Mouse (Mus musculus) gastrocnemius, adult 18-20 months (tissue): ENCODE results near the gene Atf5. TPM values are rescaled to one million over a fixed set of nuclear protein-coding genes. Genes with fewer than 3 reads are reported as not detected.
A peak's percentile ranks its signal among the peaks of the same experiment; 100 is the strongest.

Experiments used
- DNase-seq: peaks from one replicate; pipeline ENCODE4 v3.0.0; 2021; ENCODE audit warnings: low spot score
- total RNA-seq, 2 experiments: library from RNA; stranded (reverse); gene quantifications; 2 replicates each; pipeline ENCODE4 v1.2.3; 2021

Gene Atf5
- total RNA-seq, 2 experiments from 2014 or later = 62.4 to 99.0 TPM

DNA sequence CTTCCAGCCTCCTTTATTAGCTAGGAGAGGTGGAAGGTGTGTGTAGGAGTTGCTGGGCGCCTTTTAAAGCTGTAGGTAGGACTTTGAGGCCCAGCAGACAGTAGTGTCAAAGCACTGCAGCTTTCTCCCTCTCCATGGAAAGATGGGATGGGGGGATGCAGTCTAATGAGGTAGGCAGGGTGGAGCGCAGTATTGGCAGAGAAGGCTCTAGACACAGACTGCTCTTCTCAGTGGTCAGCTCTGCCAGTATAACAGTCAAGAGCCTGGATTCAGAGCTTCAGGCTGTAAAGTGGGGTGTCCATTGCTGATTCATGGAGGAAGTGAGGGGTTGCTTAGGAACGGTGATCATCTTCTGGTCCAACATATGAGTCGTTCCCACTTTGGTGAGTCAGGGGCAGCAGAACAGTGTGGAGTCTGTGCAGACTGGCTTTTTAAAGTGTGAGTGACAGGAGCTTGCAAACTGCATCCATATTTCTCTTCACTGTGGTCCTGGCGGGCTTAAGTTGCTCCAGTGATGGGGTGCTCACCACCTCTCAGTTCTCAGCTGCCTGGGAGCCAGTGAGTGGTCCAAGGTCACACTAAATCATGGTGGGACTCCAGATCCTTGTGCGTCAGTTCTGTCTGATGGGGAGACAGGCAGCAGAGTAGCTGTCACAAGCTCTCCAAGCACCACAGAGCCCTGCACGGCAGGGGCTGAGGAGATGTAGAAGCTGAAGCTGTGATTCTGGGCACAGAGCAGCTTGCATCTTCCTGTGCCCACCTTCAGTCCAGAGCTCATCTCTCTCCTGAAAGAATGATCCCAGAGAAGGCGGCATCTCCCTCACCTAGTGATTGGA lies 34.5 kb upstream of the Atf5 start:
- DNase-seq = no peak

DNA sequence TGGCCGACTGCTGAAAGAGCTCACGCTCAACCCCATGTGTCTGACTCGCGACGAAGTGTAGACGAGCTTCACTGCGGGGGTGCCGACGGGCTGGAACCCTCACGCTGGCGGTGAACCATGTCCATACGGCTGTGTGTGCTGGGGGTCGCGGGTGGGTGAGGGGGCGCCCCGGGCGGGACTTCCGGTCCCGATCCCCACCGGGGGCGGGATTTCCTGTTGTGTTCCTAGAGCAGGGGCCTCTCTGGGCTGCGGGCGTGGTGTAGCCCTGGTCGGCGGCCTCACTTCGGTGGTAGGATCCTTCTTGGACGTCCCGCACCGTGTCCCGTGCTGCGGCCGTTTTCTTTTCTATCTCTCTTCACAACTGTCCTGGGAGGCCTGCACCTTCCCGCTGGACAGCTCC lies 33.7 kb upstream of the Atf5 start:
- peak; percentile 69 for DNase-seq

DNA sequence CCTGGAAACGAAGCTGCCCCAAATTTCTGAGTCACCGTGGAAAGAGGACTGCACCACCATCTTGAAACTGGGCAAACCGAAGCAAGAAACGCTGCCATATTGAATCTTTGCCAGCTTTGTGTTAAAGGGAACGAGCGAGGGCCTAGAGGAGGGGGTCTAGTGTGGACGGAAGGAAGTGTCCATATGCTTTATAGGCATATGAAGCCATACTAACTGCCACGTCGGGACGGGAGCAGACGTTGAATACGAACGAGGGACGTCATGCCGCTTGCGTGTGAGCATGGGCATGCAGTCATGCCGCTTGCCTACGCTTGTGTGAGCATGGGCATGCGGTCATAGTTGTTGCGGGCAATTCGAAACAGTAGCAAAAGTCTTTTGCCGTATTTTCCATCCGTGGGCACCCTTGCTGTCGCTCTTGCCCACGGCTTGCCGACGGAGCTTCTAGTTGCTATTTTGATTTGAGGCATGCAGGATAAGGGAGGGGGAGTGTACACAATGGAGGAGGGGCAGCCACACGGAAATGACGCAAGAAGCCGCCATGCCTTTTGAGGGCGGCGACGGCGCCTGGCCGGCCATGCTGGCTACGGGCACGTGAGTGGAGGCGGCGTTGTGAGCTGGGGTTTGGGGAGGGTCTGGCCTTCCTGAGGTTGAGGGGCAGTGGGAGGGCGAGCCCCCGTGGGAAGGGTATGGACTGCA lies 33.1 kb upstream of the Atf5 start:
- DNase-seq = peak; percentile 92

DNA sequence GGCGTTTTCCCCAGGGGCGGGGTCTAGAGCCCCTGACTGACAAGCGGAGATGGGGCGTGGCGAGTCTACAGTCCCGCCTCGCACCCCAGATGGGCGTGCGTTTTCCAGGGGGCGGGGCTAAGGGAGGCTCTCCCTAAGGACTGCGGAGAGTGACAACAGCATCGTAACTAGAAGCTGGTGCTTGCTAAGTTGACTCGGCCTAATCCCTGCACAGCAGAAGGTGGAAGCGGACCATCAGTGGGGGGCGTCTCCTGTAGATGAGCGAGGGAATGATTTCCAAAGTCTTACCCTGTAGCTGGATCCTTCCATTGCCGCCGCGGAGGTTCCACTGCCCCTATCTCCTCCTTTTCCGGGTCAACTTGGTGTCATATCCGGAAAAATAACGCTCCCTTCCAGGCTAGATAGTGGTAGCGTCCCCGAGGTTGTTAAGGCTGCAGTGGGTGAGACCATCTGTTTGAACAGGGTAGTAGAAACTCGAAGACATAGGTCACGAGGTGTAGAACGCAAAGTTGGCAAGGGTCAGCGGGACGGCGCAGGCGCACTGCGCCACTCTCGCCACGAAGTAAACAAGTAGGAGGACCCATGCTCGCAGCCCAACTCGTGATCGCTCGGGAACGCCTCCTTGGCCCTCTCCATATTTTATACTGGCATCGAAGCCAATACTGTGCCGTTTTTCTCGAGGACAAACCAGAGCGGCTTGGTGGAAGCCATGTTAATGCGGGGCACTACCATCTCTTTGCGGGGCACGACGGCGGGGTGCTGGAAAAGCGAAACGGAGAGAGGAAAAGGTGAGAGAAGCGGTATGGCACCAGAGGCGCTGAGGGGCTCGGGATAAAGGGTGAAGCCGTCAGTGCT lies 32.3 kb upstream of the Atf5 start, which contains the start of the genes Akt1s1 and Tbc1d17:
Gene Akt1s1 (plus strand): TSS at position 431 of the 855 bp plus-strand sequence.
Gene Tbc1d17 (minus strand): TSS at position 519 of the 855 bp plus-strand sequence.
- DNase-seq = peak; percentile 100

DNA sequence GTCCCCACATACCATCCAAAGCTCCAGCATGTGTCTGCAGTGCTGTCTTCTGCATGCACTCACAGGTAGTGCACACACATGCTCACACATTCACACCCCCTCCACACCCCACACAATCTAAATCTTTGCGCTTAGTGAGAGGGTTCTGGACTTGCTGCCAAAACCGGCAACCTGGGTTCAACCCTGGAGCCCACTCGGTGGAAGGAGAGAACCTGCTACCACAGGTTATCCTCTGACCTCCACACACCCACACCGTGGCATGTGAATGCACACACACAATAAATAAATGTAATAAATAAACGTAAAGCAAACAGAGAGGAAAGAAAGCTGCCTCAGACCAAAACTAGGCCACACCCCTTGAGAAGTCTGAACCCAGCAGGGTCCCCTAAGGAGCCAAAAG lies 31.3 kb upstream of the Atf5 start:
- no peak for DNase-seq

DNA sequence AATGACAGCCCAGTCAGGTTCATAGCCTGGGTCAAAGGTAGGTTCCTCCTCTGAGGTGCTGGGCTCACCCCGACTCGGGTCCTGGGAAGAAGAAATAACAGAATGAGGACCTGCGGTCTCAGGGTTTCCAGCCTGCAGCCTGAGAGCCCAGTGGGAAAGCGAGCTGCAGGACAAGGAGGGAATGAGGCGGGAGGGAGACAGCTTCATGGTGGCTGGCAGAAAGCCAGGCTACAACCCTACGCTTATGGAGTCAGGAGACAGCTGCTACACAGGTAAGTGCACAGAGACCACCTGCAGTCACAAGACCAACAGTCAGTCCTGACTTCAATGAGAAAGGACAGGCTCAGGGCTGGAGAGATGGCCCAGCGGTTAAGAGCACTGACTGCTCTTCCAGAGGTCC lies 30.3 kb upstream of the Atf5 start:
- DNase-seq = no peak

DNA sequence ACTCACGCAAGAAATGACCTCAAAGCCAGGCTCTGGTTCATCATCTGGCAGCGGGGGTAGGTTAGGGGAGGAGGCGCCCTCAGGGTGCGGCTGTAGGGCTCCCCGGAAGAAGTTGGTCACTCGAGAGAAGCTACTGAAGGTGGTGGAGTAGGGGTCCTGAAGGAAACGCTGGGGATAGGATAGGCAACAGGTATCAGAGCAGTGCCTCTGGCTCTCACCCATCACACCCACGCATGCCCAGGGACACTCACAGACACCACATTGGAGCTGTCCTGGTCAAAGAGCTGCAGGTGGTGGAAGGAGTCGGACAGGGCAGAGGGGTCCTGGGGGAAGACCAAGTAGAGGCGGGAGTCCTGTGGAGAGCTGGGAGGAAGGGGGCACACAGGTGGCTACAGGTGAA lies 28.5 kb upstream of the Atf5 start:
- no peak for DNase-seq

DNA sequence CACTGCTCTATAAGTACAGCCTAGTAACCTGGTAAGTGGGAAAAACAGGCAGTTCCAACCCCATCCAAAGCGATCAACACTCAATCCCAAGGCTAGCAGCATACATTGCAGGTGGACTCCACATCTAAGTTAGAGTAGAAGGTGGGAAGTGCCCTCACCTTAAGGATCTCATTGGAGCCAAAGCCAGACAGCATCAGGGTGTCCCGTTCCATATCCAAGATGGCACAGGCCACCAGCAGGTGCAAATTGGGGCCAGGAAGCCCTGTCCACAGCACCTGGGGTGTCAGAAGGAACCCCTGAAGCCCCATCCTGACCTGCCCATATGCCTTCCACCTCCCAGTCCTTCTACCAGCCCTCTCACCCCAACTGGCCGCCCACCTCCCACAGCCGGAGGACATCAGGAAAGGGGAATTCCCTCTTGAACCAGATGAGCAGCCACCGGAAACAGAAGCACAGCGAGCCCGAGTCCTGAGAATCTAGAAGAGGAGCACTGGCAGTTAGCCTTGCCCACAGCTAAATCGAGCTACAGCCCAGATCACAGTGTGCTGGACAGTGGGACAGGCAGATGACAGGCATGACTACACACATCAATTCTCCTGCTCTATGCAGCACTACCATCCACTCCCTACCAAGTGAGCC lies 25.5 kb upstream of the Atf5 start:
- DNase-seq = peak; percentile 52

DNA sequence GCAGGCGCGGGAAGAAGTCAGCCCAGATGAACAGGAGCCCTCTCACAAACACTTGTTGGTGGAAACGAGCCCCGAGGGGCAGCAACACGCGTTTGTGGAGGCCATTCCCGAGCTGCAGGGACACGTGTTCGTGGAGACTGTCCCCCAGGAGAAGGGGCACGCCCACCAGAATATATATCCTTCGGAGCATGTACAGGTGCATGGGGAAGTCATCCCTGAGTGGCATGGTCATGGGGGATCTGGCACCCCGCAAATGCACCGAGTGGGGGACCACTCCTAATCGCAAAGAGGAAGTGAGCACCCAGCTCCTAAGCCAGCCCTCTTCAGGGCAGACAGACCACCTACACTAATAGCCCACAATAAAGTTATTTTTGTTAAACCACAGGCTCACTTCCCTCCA lies 24.0 kb upstream of the Atf5 start:
- DNase-seq = no peak

DNA sequence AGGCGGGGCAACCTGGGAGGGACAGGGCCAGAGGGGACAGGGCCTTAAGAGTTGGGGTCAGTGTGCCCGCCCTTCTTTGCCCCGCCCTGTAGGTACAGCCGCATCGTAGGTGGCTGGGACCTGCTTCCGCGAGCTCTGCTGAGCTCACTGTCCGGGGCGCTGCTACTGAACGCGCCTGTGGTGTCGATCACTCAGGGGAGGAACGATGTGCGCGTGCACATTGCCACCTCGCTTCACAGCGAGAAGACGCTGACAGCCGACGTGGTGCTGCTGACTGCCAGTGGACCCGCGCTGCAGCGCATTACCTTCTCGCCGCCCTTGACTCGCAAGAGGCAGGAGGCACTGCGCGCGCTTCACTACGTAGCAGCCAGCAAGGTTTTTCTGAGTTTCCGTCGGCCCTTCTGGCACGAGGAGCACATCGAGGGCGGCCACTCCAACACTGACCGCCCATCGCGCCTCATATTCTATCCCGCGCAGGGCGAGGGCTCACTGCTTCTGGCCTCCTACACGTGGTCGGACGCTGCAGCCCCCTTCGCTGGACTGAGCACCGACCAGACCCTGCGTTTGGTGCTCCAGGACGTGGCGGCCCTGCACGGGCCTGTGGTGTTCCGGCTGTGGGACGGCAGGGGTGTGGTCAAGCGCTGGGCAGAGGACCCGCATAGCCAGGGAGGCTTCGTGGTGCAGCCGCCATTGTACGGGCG lies 23.2 kb upstream of the Atf5 start:
- DNase-seq = no peak

DNA sequence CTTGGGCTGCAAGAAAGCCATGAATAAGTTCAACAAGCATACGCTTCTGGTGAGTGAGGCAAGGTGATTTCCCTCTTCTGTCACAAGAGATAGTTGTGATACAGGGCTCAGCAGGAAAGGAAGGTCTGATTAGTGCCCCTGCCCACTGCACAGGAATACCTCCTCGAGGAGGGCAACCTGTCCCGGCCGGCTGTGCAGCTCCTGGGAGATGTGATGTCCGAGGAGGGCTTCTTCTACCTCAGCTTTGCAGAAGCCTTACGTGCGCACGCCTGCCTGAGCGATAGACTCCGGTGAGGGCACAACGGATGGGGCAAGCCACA lies 22.7 kb upstream of the Atf5 start:
- DNase-seq = no peak

DNA sequence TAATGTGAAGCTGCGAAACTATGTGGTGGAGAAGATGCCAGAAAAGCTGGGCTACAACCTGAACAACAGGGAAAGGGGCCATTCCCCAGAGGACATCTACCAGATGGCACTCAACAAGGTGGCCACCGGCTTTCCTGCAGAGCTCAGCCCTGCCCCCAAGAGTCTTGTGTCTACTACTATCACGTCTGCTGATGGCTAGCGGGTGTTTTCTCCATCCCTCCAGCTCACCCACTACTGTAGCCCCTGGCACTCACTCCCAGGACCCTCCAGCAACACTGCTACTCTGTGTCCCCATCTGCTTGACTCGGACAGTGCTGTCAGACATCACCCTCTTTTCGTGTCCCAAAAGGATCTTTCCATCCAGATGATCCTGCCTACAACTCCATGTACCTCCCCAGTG lies 21.6 kb upstream of the Atf5 start:
- no peak for DNase-seq

DNA sequence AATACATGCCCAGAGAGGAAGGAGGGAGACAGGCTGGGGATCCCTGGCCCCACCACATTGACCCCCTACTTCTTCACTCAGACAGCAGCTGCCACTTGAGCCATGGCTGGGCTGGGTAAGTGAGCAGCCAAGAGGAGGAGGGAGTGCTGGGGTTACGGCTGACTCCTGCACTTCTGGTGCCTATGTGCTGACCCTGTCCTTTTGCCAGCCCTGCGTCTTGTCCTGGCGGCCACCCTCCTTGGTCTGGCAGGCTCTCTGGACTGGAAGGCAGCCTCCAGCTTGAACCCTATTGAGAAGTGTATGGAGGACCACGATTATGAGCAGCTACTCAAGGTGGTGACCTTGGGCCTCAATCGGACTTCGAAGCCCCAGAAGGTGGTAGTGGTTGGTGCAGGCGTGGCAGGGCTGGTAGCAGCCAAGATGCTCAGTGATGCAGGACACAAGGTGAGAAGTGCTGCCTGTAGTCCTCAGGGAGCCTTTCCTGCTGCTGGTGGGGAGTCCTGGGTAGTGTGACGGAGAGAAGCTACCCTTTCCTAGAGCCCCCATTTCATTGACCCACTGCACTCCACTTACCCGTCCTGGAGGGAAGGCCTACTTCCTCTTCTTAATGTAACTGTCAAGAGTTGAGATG lies 20.1 kb upstream of the Atf5 start:
- peak; percentile 83 for DNase-seq

DNA sequence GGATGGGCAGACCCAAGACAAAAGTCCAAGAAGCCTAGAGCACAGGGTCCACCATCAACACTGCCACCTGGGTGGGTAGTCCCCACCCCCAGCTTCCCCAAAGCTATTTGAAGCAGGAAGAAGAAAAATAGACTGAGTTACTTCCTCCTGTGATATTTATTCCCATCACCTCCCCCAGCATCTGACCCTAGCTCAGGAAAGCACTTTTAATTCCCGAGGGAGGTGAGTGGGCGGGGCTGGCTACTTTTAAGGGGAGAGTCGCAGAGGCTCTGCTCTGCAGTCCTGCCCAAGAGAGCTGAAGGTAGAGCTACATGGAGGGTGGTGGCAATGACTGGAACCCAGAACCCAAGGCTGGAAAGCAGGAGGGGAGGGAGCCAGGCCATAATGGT lies 19.6 kb upstream of the Atf5 start:
- DNase-seq = no peak

DNA sequence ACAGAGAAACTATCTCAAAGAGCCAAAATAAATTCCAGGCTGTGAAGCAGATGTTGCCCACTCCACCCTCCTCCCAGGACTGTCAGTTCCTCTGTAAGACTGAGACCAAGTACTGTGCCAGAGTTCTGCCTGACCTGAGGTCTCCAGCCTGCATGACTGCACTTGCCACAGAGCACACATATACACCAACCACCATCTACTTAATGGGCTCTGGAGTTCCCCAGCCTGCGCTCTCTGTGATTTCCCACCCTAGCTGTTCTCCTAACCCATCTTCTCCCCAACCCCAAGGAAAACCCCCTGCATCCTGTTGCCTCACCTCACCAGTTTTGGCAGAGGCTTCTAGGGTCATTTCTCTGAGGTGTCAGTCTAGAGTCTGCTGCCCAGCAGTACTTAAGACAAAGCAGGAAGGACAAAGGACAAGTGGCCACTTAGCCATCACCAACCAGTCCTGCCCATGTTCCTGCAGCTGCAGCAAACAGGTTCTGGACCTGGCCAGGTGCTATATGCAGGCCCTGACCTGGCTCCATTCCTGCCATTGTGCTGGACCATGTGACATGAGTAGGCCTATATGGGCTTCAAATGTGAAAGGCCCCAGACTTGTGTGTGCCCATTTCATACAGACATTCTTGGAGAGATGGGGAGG lies 19.0 kb upstream of the Atf5 start:
- DNase-seq = no peak

DNA sequence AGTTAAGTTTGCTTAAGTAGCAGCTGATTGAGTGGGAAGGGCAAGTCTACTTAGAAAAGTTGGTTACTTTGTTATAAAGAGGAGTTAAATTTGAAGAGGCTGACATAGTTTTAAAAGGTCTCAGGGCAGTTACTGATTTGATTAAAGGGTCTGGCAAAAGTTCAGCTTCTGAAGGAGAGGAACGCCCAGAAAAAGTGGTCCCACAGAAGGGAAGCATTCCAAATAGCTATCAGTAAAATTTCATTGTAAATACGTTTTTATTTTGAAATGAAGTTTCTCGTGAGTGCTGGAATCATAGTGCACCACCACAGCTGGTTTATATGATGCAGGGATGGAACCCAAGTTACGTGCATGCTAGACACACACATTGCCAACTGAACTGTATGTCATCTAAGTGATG lies 16.3 kb upstream of the Atf5 start:
- no peak for DNase-seq

DNA sequence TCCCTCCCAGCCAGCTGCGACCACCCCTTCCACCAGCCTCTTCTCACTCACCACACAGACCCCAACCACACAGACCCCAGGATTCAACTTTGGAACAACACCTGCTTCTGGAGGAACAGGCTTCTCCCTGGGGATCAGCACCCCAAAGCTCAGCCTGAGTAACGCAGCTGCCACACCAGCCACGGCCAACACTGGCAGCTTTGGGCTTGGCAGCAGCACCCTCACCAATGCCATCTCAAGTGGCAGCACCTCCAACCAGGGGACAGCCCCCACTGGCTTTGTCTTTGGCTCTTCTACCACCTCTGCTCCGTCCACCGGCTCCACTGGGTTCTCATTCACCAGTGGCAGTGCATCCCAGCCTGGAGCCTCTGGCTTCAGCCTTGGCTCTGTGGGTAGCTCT lies 12.2 kb upstream of the Atf5 start:
- no peak for DNase-seq

DNA sequence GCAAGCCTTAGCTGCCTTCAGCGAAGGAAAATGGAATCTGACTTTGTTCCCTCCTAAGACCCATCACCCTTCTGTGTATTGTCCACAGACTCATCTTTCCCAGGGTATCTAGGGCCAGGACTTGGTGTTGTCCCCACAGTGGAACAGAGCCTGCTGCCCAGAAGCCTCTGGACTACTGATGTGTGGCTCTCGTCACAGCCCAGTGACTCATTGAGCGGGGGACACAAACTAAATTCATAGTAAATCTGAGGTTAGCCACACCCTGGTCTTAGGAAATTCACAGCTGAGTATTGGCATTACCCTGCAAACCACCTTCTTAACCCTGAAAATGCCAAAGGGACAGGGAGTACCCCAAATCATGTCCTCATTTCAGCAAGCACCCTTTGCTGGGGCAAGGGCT lies 10.3 kb upstream of the Atf5 start:
- DNase-seq = no peak

DNA sequence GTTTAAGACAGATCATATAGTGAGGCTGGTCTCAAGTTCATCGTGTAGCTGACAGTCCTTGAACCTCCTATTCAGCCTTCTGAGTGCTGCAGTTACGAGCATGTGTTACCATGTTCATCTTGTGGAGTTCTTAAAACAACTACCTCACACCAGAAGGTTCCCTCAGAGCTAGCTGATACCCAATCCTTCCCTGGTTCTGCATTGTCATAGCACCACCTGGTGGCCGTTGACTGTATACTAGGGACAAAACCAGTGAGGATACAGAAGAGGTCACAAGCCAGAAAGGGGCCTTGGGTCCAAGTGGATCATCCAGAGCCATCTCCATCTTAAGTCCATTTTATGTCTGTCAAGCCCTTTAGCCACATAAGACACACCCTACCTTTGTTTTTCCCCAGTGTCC lies 8.4 kb upstream of the Atf5 start:
- DNase-seq = peak; percentile 87

DNA sequence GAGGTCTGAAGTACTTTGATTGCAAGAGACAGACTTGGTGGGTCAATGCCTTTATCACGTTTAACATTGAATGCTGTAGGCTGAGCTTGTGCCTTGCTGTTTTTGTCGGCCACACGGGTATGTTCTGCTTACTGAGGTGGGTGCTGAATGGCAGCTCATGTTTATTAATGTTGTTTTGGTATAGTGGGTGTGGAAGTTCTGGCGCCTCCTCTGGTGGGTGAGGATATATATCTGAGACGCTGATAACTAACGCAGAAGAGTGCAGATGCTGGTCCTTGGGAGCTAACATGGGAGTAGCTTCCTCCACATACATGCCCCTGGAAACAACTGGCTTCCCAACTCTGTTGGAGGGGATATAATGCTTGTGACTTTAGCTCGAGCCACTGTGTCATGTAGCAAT lies 7.0 kb upstream of the Atf5 start:
- no peak for DNase-seq
